Mouse (Mus musculus): ENCODE data around the gene Tdrd7. TPM values are rescaled to one million over a fixed set of nuclear protein-coding genes. Genes with fewer than 3 reads are reported as not detected.

The Tdrd7 gene
- polyA plus RNA-seq, 1 experiment from 2014 or later = 30.0 TPM

- H3K4me3 ChIP-seq = no peak overlapping the region
- WGBS = 95% methylated on average over 8 of the region's 8 CpGs
- ATAC-seq (ENCODE audit: low FRiP score, low read depth) = no peak
- H3K27ac ChIP-seq (replicated peaks) = no peak overlapping the region
- H3K36me3 ChIP-seq = no peaks in the 10 kb centered on the region
- H3K4me1 ChIP-seq (replicated peaks) = no peaks in the 10 kb centered on the region
- H3K9me3 ChIP-seq = no peaks in the 10 kb centered on the region
- H3K4me2 ChIP-seq = no peak overlapping the region
- H3K9ac ChIP-seq = no peak overlapping the region
- H3K27me3 ChIP-seq = no peaks in the 10 kb centered on the region
Measured at GRCm38 (mm10) chr4:45956131-45956530, 9.0 kb upstream of the Tdrd7 start.

- H3K9me3 ChIP-seq = no peaks in the 10 kb centered on the region
- ATAC-seq (ENCODE audit: low FRiP score, low read depth) = no peak
- H3K27ac ChIP-seq (replicated peaks) = no peak overlapping the region
- no peak overlapping the region for H3K9ac ChIP-seq
- no peaks in the 10 kb centered on the region for H3K4me1 ChIP-seq (replicated peaks)
- H3K27me3 ChIP-seq = no peaks in the 10 kb centered on the region
- H3K36me3 ChIP-seq = no peaks in the 10 kb centered on the region
- no peak overlapping the region for H3K4me2 ChIP-seq
- no peak overlapping the region for H3K4me3 ChIP-seq
- 96% methylated on average over 4 of the region's 4 CpGs for WGBS
Measured at GRCm38 (mm10) chr4:45956706-45957105, 8.4 kb upstream of the Tdrd7 start.

- 55% methylated on average over 13 of the region's 13 CpGs for WGBS
- peaks cover 9% of the 10 kb centered on the region for H3K4me1 ChIP-seq (replicated peaks)
- no peak overlapping the region for H3K27ac ChIP-seq (replicated peaks)
- 0 out of 2 replicates have a peak, but pooled peaks cover 4% of the 10 kb centered on the region for H3K27me3 ChIP-seq
- no peaks in the 10 kb centered on the region for H3K9me3 ChIP-seq
- H3K36me3 ChIP-seq = no peaks in the 10 kb centered on the region
- H3K4me3 ChIP-seq = no peak overlapping the region
- no peak overlapping the region for H3K4me2 ChIP-seq
- no peak overlapping the region for H3K9ac ChIP-seq
- no peak for ATAC-seq (ENCODE audit: low FRiP score, low read depth)
Measured at GRCm38 (mm10) chr4:45965737-45966447, 758 bp downstream of the Tdrd7 start.

- 0 out of 2 replicates have a peak, but pooled peaks cover 6% of the 10 kb centered on the region for H3K27me3 ChIP-seq
- H3K4me2 ChIP-seq = no peak overlapping the region
- no peak for ATAC-seq (ENCODE audit: low FRiP score, low read depth)
- no peaks in the 10 kb centered on the region for H3K36me3 ChIP-seq
- H3K4me1 ChIP-seq (replicated peaks) = peaks cover 9% of the 10 kb centered on the region
- no peak overlapping the region for H3K27ac ChIP-seq (replicated peaks)
- 31% methylated on average over 6 of the region's 6 CpGs for WGBS
- no peak overlapping the region for H3K4me3 ChIP-seq
- no peak overlapping the region for H3K9ac ChIP-seq
- no peaks in the 10 kb centered on the region for H3K9me3 ChIP-seq
Measured at GRCm38 (mm10) chr4:45966716-45967115, 1.6 kb downstream of the Tdrd7 start.

GRCm38 (mm10) chr4:45967479-45968341, 2.6 kb downstream of the Tdrd7 start:
- ATAC-seq (ENCODE audit: low FRiP score, low read depth) = no peak
- Histone ChIP-seq H3K9ac (no peak overlapping the region), H3K27ac (replicated peaks) (peak overlapping the region; percentile 39; the same call in 1 of the 2 replicates)

GRCm38 (mm10) chr4:45969051-45969450, 3.9 kb downstream of the Tdrd7 start:
- H3K4me1 ChIP-seq (replicated peaks) = peaks cover 22% of the 10 kb centered on the region
- ATAC-seq (ENCODE audit: low FRiP score, low read depth) = no peak
- no peak overlapping the region for H3K4me2 ChIP-seq
- H3K27ac ChIP-seq (replicated peaks) = no peak overlapping the region
- no peak overlapping the region for H3K9ac ChIP-seq
- H3K27me3 ChIP-seq = 0 out of 2 replicates have a peak, but pooled peaks cover 6% of the 10 kb centered on the region
- no peak overlapping the region for H3K4me3 ChIP-seq
- WGBS = 64% methylated on average over 2 of the region's 2 CpGs
- H3K36me3 ChIP-seq = no peaks in the 10 kb centered on the region
- no peaks in the 10 kb centered on the region for H3K9me3 ChIP-seq

More at GRCm38 (mm10) chr4:45967479-45968341, 2.6 kb downstream of the Tdrd7 start:
- Histone ChIP-seq H3K9me3 (no peaks in the 10 kb centered on the region), H3K27me3 (0 out of 2 replicates have a peak, but pooled peaks cover 6% of the 10 kb centered on the region), H3K4me2 (no peak overlapping the region), H3K4me3 (no peak overlapping the region), H3K4me1 (replicated peaks) (peaks cover 9% of the 10 kb centered on the region), H3K36me3 (no peaks in the 10 kb centered on the region)
- 24% methylated on average over 9 of the region's 9 CpGs for WGBS

GRCm38 (mm10) chr4:45970048-45970560, 5.0 kb downstream of the Tdrd7 start:
- ATAC-seq (ENCODE audit: low FRiP score, low read depth) = no peak
- 77% methylated on average over 7 of the region's 7 CpGs for WGBS
- peaks cover 27% of the 10 kb centered on the region for H3K4me1 ChIP-seq (replicated peaks)
- H3K4me3 ChIP-seq = no peak overlapping the region
- H3K27ac ChIP-seq (replicated peaks) = no peak overlapping the region
- H3K9ac ChIP-seq = no peak overlapping the region
- 0 out of 2 replicates have a peak, but pooled peaks cover 6% of the 10 kb centered on the region for H3K27me3 ChIP-seq
- no peaks in the 10 kb centered on the region for H3K36me3 ChIP-seq
- no peak overlapping the region for H3K4me2 ChIP-seq
- no peaks in the 10 kb centered on the region for H3K9me3 ChIP-seq

GRCm38 (mm10) chr4:45971806-45972447, 6.8 kb downstream of the Tdrd7 start:
- no peaks in the 10 kb centered on the region for H3K36me3 ChIP-seq
- ATAC-seq (ENCODE audit: low FRiP score, low read depth) = peak; percentile 97

GRCm38 (mm10) chr4:45972448-45972854, 7.3 kb downstream of the Tdrd7 start:
- Histone ChIP-seq H3K9me3 (no peaks in the 10 kb centered on the region), H3K27ac (replicated peaks) (peak overlapping the region; percentile 79), H3K36me3 (no peaks in the 10 kb centered on the region), H3K4me3 (peak overlapping the region; percentile 72), H3K4me2 (peak overlapping the region; percentile 61), H3K9ac (peak overlapping the region; percentile 64), H3K4me1 (replicated peaks) (peaks cover 26% of the 10 kb centered on the region), H3K27me3 (0 out of 2 replicates have a peak, but pooled peaks cover 6% of the 10 kb centered on the region)
- 0% methylated on average over 52 of the region's 53 CpGs for WGBS
- peak; percentile 82 for ATAC-seq (ENCODE audit: low FRiP score, low read depth)

More at GRCm38 (mm10) chr4:45971806-45972447, 6.8 kb downstream of the Tdrd7 start:
- H3K9ac ChIP-seq = peak overlapping the region; percentile 64
- 0 out of 2 replicates have a peak, but pooled peaks cover 6% of the 10 kb centered on the region for H3K27me3 ChIP-seq
- H3K4me2 ChIP-seq = peak overlapping the region; percentile 61
- no peaks in the 10 kb centered on the region for H3K9me3 ChIP-seq
- H3K27ac ChIP-seq (replicated peaks) = peak overlapping the region; percentile 79
- H3K4me3 ChIP-seq = peak overlapping the region; percentile 72
- 3% methylated on average over 51 of the region's 51 CpGs for WGBS
- H3K4me1 ChIP-seq (replicated peaks) = peaks cover 27% of the 10 kb centered on the region

GRCm38 (mm10) chr4:45972951-45973350, 7.8 kb downstream of the Tdrd7 start:
- Histone ChIP-seq H3K4me2 (peak overlapping the region; percentile 61), H3K27ac (replicated peaks) (peak overlapping the region; percentile 79; the same call in 1 of the 2 replicates), H3K9me3 (no peaks in the 10 kb centered on the region), H3K27me3 (0 out of 2 replicates have a peak, but pooled peaks cover 6% of the 10 kb centered on the region), H3K4me1 (replicated peaks) (peaks cover 21% of the 10 kb centered on the region), H3K4me3 (peak overlapping the region; percentile 72), H3K9ac (peak overlapping the region; percentile 64), H3K36me3 (no peaks in the 10 kb centered on the region)
- WGBS = 29% methylated on average over 9 of the region's 9 CpGs
- no peak; the same call in none of the 2 replicates for ATAC-seq (ENCODE audit: low FRiP score, low read depth)

GRCm38 (mm10) chr4:45976931-45977667, 12.0 kb downstream of the Tdrd7 start:
- H3K9me3 ChIP-seq = no peaks in the 10 kb centered on the region
- WGBS = 80% methylated on average over 6 of the region's 6 CpGs

More at GRCm38 (mm10) chr4:45976931-45977667, 12.0 kb downstream of the Tdrd7 start:
- Histone ChIP-seq H3K9ac (no peak overlapping the region), H3K4me1 (replicated peaks) (peaks cover 19% of the 10 kb centered on the region), H3K27me3 (peaks cover 3% of the 10 kb centered on the region), H3K4me3 (no peak overlapping the region), H3K27ac (replicated peaks) (no peak overlapping the region), H3K4me2 (no peak overlapping the region), H3K36me3 (no peaks in the 10 kb centered on the region)
- no peak for ATAC-seq (ENCODE audit: low FRiP score, low read depth)
